Mouse (Mus musculus) WW6 (cell line): ENCODE measurements around the gene Spata13.

Experiments used
- DNase-seq: peaks from one replicate; pipeline ENCODE4 v3.0.0-alpha.2; 2013; ENCODE audit warnings: low read depth, low spot score

Gene Spata13

GRCm38 (mm10) chr14:60715686-60716085 lies 81.9 kb downstream of the Spata13 start:
- DNase-seq, result no peak

GRCm38 (mm10) chr14:60721304-60721703 lies 87.5 kb downstream of the Spata13 start:
- no peak for DNase-seq

GRCm38 (mm10) chr14:60721938-60722337 lies 88.1 kb downstream of the Spata13 start:
- no peak for DNase-seq

DNA sequence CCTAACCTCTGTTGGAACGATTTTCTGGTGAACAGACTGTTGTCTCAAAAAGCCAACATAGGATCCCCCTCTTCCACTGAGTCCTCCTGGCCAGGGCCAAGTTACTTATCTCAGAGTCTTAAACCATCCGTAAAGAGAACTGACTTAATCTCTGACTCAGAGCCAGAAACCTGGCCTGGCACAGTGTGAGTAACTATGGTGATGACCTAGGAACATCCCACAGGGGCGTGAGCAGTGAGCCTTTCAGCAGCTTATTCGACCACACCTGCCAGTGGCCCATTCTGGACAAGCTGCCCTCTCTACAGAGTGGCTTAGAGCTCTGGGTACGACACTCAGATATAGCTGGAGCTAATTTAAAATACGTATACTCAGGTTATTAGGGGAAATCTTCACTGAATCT lies 92.3 kb downstream of the Spata13 start:
- no peak for DNase-seq

DNA sequence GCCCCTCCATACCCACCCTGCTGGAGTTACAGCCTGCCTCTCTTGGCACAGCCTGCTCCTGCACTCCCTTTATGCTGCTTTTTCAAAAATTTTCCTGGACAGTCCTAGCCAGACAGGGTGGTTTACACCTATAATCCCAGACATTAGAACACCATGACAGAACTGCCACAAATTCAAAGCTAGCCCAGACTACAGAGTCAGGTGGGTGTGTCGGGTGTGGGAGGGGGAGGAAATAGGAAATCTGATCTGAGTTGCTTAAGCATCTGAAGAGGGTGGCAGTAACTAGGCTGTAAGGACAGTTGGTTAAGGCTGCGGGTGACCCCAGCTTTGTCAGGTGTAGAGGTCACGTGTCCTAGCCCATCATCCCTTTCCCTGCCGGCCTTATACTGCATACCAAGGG lies 93.3 kb downstream of the Spata13 start:
- DNase-seq, result no peak

GRCm38 (mm10) chr14:60732081-60732480 lies 98.3 kb downstream of the Spata13 start:
- DNase-seq, result no peak

DNA sequence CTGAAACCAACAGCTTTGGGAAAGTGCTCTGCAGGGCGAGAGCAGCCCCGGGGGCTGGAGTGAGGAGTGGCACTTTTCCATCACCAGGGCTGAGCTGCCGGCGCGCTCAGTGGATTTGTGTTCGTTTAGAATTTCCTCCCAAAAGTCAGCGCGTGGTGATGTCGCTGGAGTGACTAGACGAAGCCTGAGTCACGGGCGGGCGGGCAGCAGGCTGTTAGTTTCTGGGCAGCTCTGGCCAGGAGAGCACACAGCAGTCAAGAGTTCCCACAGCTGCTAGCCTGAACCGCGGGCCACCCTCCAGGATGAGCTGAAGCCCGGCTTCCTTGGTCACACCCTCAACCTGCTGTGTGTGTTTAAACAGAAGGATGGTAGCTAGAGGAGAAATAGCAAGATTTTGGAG lies 99.0 kb downstream of the Spata13 start:
- DNase-seq, result no peak

DNA sequence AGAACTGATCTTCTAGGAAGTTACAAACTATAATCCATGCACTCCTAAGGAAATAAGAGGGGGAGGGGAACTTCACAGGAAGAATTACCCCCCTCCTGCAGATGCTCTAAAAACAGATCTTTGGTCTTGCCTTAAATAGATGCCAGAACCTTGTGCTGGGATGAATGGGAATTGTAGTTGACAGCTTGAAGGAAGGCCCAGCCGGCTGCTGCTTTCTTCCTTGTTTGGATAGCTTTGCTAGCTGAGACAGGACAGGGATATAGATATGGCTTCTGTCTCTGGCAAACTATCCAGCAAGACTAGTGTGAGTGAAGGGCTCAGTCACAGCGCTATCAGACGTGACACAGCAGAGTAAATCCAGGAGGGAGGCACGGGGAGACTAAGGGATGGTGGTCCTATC lies 99.9 kb downstream of the Spata13 start:
- no peak for DNase-seq

DNA sequence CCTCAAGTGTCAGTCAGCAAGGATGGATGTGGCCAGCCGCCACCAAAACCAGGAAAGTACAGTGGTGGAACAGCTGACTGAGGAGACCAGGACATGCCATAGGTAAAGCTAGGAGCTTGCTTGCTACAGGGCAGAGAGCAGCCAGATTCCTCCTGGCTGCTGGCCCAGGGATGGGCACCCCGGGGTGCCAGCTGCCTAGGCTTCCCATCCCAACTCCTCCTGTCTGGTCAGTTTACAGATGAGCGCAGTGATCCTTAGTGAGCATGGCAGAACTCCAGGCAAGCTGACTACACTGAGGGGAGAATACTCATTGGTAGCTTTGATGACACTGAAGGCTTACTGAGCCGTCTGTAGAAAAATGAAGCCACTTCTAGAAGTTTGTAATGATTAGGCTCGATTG lies 101.4 kb downstream of the Spata13 start:
- no peak for DNase-seq

DNA sequence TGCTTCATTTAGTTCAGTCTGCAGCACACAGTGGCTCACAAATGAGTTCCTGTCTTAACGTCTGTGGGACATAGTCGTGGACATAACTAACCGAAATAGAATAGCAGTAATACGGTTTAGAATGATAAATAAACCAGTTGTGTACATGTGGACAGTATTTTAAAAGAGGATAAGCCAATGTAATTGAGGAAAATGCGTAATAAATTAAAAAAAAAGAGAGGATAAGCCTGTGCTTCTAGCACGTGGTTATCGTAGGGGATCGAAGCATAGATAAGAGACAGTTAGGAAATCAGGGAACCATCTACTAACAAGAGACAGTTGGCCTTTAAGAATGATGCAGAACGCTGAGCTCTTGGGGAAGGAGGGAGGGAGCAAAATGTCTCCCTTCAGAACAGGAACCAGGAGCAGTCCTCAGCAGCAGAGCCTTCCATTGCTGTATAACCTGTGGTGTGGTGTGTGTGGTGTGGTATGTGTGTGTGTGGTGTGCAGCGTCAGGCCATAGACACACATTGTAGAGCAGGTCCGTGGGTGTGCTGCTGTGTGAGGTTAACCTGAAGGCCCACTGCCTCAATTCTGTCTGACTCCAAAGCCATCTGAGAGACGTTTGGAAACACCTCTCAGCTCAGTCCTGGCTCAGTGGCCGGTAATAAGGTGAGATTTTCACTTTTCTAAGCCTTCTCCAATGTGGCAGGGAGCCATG lies 102.2 kb downstream of the Spata13 start:
- DNase-seq, result no peak

- DNase-seq, result peak; percentile 29
Observed at GRCm38 (mm10) chr14:60736591-60737192, 102.9 kb downstream of the Spata13 start.

- DNase-seq, result no peak
Observed at GRCm38 (mm10) chr14:60737202-60737611, 103.4 kb downstream of the Spata13 start.

- DNase-seq, result no peak
Observed at GRCm38 (mm10) chr14:60738434-60738938, 104.7 kb downstream of the Spata13 start.

GRCm38 (mm10) chr14:60739155-60739554 lies 105.4 kb downstream of the Spata13 start:
- no peak for DNase-seq

GRCm38 (mm10) chr14:60739616-60740015 lies 105.8 kb downstream of the Spata13 start:
- DNase-seq, result no peak

DNA sequence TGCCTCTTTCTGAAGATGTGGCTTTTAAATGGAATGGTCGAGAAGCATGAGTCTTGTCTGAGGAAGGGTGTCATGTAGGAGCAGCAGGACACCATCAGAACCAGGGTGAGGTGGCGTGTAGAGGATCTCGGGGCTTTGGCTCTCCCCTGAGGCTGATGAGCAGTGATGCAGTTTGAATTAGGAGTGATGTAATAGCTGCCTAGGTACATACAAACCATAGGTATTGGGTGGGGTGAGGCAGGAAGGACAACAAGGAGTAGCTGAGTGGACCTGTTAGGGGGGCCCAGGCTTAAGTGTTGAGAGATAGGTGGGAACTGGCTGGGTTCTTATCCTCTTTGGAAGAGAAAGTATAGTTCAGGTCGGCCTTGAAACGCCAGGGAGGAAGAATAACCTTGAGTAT lies 106.7 kb downstream of the Spata13 start:
- no peak for DNase-seq

DNA sequence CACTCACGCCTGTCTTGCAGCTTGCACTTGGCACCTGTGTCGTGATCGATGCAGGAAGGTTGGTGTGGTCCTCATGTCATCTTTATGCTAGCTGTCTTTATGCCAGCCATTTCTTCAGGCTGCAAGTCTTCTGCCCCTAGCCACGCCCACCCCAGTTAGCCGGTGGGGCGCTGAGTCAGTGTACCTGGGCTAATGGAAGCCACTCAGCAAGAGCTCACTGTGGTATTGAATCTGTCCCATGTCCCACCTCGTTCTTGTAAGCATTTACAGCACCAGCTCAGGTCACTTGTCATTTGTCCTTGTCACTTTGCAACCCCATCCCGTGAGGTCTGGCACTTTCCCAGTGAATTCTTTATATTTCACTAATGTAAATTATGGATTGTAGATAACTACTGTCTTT lies 107.2 kb downstream of the Spata13 start:
- DNase-seq, result no peak

DNA sequence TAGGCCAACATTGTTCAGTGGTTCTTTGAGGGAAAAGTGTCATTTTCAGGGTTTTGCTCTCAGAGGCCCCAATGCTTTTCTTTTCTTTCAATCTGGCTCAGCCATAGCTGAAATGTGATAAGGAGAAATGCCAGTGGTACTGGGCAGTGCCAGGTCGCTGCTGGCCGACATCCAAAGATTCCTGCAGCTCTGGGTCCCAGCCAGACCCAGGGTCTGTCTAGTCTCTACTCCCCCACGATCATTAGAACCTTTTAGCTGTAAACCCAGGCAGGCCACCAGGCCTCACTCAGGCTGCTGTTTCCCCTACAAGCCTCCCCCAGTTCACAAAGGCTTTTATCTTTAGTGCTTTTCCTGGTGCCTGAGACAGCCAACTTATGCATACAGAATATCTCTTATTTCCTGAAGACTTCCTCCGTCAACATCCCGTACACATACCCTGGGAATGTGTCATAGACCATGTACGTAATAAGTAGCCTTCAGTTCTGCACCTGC lies 107.7 kb downstream of the Spata13 start:
- no peak for DNase-seq

- DNase-seq, result no peak
Observed at GRCm38 (mm10) chr14:60743681-60744080, 109.9 kb downstream of the Spata13 start.

GRCm38 (mm10) chr14:60745201-60745600 lies 111.4 kb downstream of the Spata13 start:
- DNase-seq, result no peak

- DNase-seq, result no peak
Observed at GRCm38 (mm10) chr14:60746141-60746540, 112.3 kb downstream of the Spata13 start.

DNA sequence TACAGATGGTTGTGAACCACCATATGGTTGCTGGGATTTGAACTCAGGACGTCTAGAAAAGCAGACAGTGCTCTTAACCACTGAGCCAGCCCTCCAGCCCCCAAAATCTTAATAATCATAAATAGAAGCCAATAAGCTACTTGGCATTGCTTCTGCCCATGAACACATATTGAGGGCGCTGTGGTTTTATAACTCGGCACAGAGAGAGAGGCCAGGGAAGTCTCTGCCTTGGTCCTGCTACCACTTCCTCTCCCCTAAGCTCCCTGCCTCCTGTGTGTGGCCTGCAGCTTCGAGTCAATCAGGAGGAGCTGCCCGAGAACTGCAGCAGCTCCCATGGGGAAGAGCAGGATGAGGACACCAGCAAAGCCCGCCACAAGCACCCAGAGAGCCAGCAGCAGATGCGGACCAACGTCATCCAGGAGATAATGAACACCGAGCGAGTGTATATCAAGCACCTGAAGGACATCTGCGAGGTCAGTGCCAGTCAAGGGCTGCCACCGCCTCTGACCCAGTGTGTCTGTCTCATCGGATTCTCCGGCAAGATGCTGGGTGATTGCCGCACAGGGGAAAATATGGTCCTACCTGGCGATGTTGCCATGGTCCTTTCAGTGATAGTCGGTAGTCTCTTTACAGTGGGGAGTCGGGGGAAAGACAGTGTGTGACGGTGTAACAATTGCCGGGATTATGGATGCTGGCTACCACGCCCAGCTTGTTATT lies 113.5 kb downstream of the Spata13 start:
- no peak for DNase-seq

DNA sequence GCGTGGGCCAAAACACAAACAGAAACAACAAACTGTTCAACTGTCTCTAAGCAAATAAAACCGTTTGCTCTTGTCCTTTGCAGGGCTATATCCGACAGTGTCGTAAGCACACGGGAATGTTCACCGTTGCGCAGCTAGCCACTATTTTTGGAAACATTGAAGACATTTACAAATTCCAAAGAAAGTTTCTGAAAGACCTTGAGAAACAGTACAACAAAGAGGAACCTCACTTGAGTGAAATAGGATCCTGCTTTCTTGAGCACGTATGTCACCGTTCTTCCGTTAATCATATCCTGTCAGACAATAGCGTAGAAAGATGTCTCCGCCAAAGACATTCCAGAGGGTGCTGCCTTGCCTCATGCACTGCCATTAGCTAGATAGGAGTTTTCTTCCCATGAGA lies 116.1 kb downstream of the Spata13 start:
- DNase-seq, result no peak
